Mouse (Mus musculus): ENCODE measurements around the gene Hmgcl. TPM values are rescaled to one million over a fixed set of nuclear protein-coding genes. Genes with fewer than 3 reads are reported as not detected.
A peak's percentile ranks its signal among the peaks of the same experiment; 100 is the strongest.

The Hmgcl gene
- polyA plus RNA-seq (2015; fragmentation: Nextera tagmentation; extraction: Ambion mirVana), result 147 and 165 TPM in 2 replicates

GRCm38 (mm10) chr4:135946278-135946658, at the start of gene Hmgcl:
Hmgcl (plus strand) TSS chr4:135946448.
- Histone ChIP-seq H3K9me3 (ENCODE audit: control insufficient read depth, low read length) (no peaks in the 10 kb centered on the region), H3K27me3 (replicated peaks; ENCODE audit: control insufficient read depth, insufficient read depth, low read length) (no peaks in the 10 kb centered on the region), H3K4me3 (ENCODE audit: low read length) (peak within 1 kb of the TSS; percentile 84), H3K4me2 (ENCODE audit: low read depth, low read length) (peak within 1 kb of the TSS; percentile 78), H3K4me1 (ENCODE audit: control insufficient read depth, insufficient read depth, low read length) (peaks cover 14% of the 10 kb centered on the region), H3K27ac (ENCODE audit: low read length) (peak within 1 kb of the TSS; percentile 78), H3K36me3 (ENCODE audit: control insufficient read depth, insufficient read depth, low read length) (peaks cover 3% of the 10 kb centered on the region; the same call in 1 of the 2 replicates), H3K9ac (ENCODE audit: low read depth, low read length) (peak within 1 kb of the TSS; percentile 85)
- peak; percentile 92 for ATAC-seq
- WGBS, result 0% methylated on average over 23 of the region's 23 CpGs

DNA sequence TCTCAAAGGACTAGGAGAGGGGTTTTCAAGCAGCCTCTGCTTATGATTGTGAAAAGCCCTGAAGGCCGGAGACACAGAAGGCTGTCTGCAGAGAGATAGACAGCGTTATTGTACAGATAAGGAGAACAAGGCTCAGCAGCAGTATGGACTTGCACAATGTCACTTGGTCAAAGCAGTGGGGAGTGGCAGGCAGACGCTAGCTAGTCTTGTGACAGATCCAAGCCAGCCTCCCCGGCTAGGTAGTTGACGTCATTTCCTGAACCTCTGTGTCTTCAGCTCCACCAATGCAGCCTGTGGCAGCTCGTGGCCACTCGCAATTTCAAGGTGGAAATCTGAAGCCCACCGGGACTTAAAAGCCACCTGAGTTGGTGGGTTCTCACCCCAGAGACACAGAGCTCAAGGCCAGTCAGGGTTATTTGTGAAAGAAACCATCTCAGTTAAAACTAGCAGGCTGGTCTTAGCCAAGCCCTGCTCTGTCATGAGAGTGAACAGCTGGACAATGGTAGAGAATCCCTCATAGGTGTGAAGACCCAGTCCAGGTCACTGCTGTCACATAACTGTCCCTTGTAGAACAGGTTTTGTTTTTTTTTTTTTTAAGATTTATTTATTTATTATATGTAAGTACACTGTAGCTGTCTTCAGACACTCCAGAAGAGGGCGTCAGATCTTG, 47.7 kb upstream of the Hmgcl start:
- H3K9ac ChIP-seq (ENCODE audit: low read depth, low read length), result peak overlapping the region; percentile 45; the same call in 1 of the 2 replicates
- H3K4me2 ChIP-seq (ENCODE audit: low read depth, low read length), result peak overlapping the region; percentile 19; the same call in 1 of the 2 replicates
- no peak overlapping the region for H3K4me3 ChIP-seq (ENCODE audit: low read length)
- ATAC-seq, result peak; percentile 96
- no peaks in the 10 kb centered on the region for H3K9me3 ChIP-seq (ENCODE audit: control insufficient read depth, low read length)
- H3K4me1 ChIP-seq (ENCODE audit: control insufficient read depth, insufficient read depth, low read length), result peaks cover 6% of the 10 kb centered on the region; the same call in 1 of the 2 replicates
- no peaks in the 10 kb centered on the region for H3K27me3 ChIP-seq (replicated peaks; ENCODE audit: control insufficient read depth, insufficient read depth, low read length)
- WGBS, result 47% methylated on average over 8 of the region's 9 CpGs
- peak overlapping the region; percentile 84 for H3K27ac ChIP-seq (ENCODE audit: low read length)
- H3K36me3 ChIP-seq (ENCODE audit: control insufficient read depth, insufficient read depth, low read length), result no peaks in the 10 kb centered on the region

- no peak overlapping the region for H3K4me2 ChIP-seq (ENCODE audit: low read depth, low read length)
- no peaks in the 10 kb centered on the region for H3K27me3 ChIP-seq (replicated peaks; ENCODE audit: control insufficient read depth, insufficient read depth, low read length)
- no peak overlapping the region for H3K4me3 ChIP-seq (ENCODE audit: low read length)
- H3K36me3 ChIP-seq (ENCODE audit: control insufficient read depth, insufficient read depth, low read length), result no peaks in the 10 kb centered on the region
- peaks cover 6% of the 10 kb centered on the region; the same call in 1 of the 2 replicates for H3K4me1 ChIP-seq (ENCODE audit: control insufficient read depth, insufficient read depth, low read length)
- no peak overlapping the region for H3K27ac ChIP-seq (ENCODE audit: low read length)
- no peaks in the 10 kb centered on the region for H3K9me3 ChIP-seq (ENCODE audit: control insufficient read depth, low read length)
- no peak for ATAC-seq
- H3K9ac ChIP-seq (ENCODE audit: low read depth, low read length), result no peak overlapping the region
- 81% methylated on average over 7 of the region's 7 CpGs for WGBS
These were observed 47.2 kb upstream of the Hmgcl start for GRCm38 (mm10) chr4:135899050-135899448.

DNA sequence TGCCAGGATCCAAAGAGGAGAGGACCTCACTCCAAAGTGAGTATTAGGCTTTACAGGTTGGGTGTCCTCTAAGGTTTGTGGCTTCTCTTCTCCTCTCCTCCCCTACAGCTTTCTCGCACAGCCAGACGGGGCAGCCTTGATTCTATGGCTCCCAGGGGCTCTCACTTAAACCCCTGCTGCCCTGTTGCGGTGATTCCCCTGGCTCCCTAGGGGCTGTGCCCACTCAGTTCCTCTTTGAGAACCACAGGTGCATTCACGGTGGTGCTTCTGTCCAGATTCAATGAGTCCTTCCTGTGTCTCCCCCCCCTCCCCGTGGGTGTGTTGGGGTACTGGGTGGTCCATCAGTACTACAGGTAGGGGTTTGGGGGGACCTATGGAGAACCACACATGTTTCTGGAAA, 46.2 kb upstream of the Hmgcl start:
- no peak overlapping the region for H3K4me3 ChIP-seq (ENCODE audit: low read length)
- no peaks in the 10 kb centered on the region for H3K36me3 ChIP-seq (ENCODE audit: control insufficient read depth, insufficient read depth, low read length)
- no peak overlapping the region for H3K27ac ChIP-seq (ENCODE audit: low read length)
- no peaks in the 10 kb centered on the region for H3K9me3 ChIP-seq (ENCODE audit: control insufficient read depth, low read length)
- peaks cover 6% of the 10 kb centered on the region; the same call in 1 of the 2 replicates for H3K4me1 ChIP-seq (ENCODE audit: control insufficient read depth, insufficient read depth, low read length)
- H3K4me2 ChIP-seq (ENCODE audit: low read depth, low read length), result no peak overlapping the region
- ATAC-seq, result no peak
- 82% methylated on average over 5 of the region's 5 CpGs for WGBS
- H3K27me3 ChIP-seq (replicated peaks; ENCODE audit: control insufficient read depth, insufficient read depth, low read length), result no peaks in the 10 kb centered on the region; the same call in 1 of the 2 replicates
- H3K9ac ChIP-seq (ENCODE audit: low read depth, low read length), result no peak overlapping the region

- Histone ChIP-seq H3K27ac (ENCODE audit: low read length) (no peak overlapping the region), H3K4me2 (ENCODE audit: low read depth, low read length) (no peak overlapping the region), H3K9me3 (ENCODE audit: control insufficient read depth, low read length) (no peaks in the 10 kb centered on the region), H3K36me3 (ENCODE audit: control insufficient read depth, insufficient read depth, low read length) (no peaks in the 10 kb centered on the region), H3K4me3 (ENCODE audit: low read length) (no peak overlapping the region), H3K27me3 (replicated peaks; ENCODE audit: control insufficient read depth, insufficient read depth, low read length) (no peaks in the 10 kb centered on the region; the same call in 1 of the 2 replicates), H3K4me1 (ENCODE audit: control insufficient read depth, insufficient read depth, low read length) (peaks cover 6% of the 10 kb centered on the region; the same call in 1 of the 2 replicates), H3K9ac (ENCODE audit: low read depth, low read length) (no peak overlapping the region)
- WGBS, result 84% methylated on average over 4 of the region's 4 CpGs
- no peak for ATAC-seq
These were observed 43.5 kb upstream of the Hmgcl start for GRCm38 (mm10) chr4:135902606-135903242.

DNA sequence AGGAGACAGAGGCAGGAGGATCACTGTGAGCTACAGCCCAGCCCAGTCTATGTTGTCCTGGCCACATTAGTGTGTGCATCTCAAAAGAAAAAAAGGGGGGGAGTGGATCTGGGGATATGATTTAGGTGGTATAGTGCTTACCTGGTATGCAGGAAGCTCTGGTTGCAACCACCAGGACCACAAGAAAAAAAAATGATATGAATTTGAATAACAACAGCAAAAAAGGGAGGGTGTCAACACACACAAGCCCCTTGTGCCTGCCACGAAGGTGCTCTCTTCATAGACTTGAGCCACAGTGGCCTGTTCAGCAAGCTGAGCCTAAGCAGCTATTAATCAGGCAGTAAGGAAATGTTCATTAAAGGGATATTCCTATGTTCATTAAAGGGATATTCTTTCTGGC, 41.4 kb upstream of the Hmgcl start:
- no peak overlapping the region for H3K4me3 ChIP-seq (ENCODE audit: low read length)
- no peak for ATAC-seq
- H3K9ac ChIP-seq (ENCODE audit: low read depth, low read length), result no peak overlapping the region
- H3K27ac ChIP-seq (ENCODE audit: low read length), result no peak overlapping the region
- 46% methylated on average over 1 of the region's 1 CpGs for WGBS
- no peaks in the 10 kb centered on the region; the same call in 1 of the 2 replicates for H3K27me3 ChIP-seq (replicated peaks; ENCODE audit: control insufficient read depth, insufficient read depth, low read length)
- no peak overlapping the region for H3K4me2 ChIP-seq (ENCODE audit: low read depth, low read length)
- H3K4me1 ChIP-seq (ENCODE audit: control insufficient read depth, insufficient read depth, low read length), result peaks cover 7% of the 10 kb centered on the region; the same call in 1 of the 2 replicates
- no peaks in the 10 kb centered on the region for H3K36me3 ChIP-seq (ENCODE audit: control insufficient read depth, insufficient read depth, low read length)
- H3K9me3 ChIP-seq (ENCODE audit: control insufficient read depth, low read length), result no peaks in the 10 kb centered on the region

DNA sequence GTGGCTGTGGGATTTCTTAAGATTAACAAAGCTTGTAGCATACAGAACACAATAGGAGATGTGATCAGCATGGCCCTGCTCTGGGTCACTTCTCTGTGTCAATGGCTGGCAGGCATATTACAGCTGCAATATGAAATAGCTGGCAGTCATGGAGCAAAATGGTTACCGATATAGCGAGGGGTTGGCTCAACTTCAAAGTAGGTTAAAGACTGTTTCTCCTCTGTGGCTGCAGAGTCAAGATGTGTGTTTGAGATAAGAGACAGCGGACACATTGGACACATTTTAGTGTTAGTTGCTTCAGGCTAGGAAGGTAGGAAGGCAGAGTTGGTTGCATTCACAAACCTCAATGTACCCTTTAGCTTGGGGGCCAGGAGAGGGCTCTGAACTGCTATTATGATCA, 39.6 kb upstream of the Hmgcl start:
- Histone ChIP-seq H3K4me2 (ENCODE audit: low read depth, low read length) (no peak overlapping the region), H3K4me1 (ENCODE audit: control insufficient read depth, insufficient read depth, low read length) (peaks cover 7% of the 10 kb centered on the region; the same call in 1 of the 2 replicates), H3K27ac (ENCODE audit: low read length) (no peak overlapping the region), H3K9me3 (ENCODE audit: control insufficient read depth, low read length) (no peaks in the 10 kb centered on the region), H3K27me3 (replicated peaks; ENCODE audit: control insufficient read depth, insufficient read depth, low read length) (no peaks in the 10 kb centered on the region; the same call in 1 of the 2 replicates), H3K9ac (ENCODE audit: low read depth, low read length) (no peak overlapping the region), H3K36me3 (ENCODE audit: control insufficient read depth, insufficient read depth, low read length) (no peaks in the 10 kb centered on the region), H3K4me3 (ENCODE audit: low read length) (no peak overlapping the region)
- ATAC-seq, result no peak
- WGBS, result 87% methylated on average over 3 of the region's 3 CpGs

DNA sequence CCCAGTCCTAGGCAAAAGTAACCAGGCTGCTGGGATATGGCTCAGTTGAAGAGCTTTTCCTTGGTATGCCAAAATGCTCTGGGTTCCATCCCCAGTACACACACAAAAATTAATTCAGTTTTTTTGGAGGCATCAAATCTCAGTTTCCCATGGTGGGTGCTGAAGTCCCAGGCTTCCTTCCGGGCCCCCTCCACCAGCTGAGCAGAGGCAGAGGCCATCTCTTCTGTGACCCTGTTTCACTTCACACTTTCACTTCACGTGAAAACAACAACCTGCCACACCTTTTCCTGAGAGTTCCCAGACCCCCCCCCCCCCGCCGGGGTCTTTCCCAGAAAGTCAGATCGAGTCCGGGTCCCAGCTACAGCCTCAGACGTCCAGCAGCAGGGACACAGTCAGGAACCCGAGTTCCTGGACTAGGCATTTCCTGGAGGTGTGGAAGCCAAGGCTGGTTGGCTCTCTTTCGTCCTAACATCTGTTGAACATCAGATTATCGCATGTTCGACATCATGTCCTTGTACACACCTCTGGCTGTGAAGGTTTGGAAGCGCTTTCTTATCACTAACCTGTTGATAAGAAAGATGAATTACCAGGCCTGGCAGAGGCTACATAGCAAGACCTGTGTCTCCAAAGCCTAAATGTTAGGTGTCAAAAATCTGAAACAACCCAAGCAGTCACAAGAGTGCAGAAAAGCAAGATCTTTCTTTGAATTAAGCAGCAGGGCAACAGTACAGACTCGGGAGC, 36.8 kb upstream of the Hmgcl start:
- Histone ChIP-seq H3K9me3 (ENCODE audit: control insufficient read depth, low read length) (no peaks in the 10 kb centered on the region), H3K36me3 (ENCODE audit: control insufficient read depth, insufficient read depth, low read length) (no peaks in the 10 kb centered on the region), H3K27ac (ENCODE audit: low read length) (no peak overlapping the region), H3K4me3 (ENCODE audit: low read length) (no peak overlapping the region), H3K27me3 (replicated peaks; ENCODE audit: control insufficient read depth, insufficient read depth, low read length) (no peaks in the 10 kb centered on the region), H3K4me2 (ENCODE audit: low read depth, low read length) (no peak overlapping the region), H3K9ac (ENCODE audit: low read depth, low read length) (no peak overlapping the region; the same call in 1 of the 2 replicates), H3K4me1 (ENCODE audit: control insufficient read depth, insufficient read depth, low read length) (peaks cover 7% of the 10 kb centered on the region; the same call in 1 of the 2 replicates)
- WGBS, result 41% methylated on average over 13 of the region's 13 CpGs
- no peak for ATAC-seq

- no peaks in the 10 kb centered on the region for H3K27me3 ChIP-seq (replicated peaks; ENCODE audit: control insufficient read depth, insufficient read depth, low read length)
- H3K36me3 ChIP-seq (ENCODE audit: control insufficient read depth, insufficient read depth, low read length), result no peaks in the 10 kb centered on the region
- 72% methylated on average over 7 of the region's 7 CpGs for WGBS
- H3K9me3 ChIP-seq (ENCODE audit: control insufficient read depth, low read length), result no peaks in the 10 kb centered on the region
- H3K27ac ChIP-seq (ENCODE audit: low read length), result no peak overlapping the region
- no peak overlapping the region for H3K9ac ChIP-seq (ENCODE audit: low read depth, low read length)
- no peak for ATAC-seq
- H3K4me3 ChIP-seq (ENCODE audit: low read length), result no peak overlapping the region
- no peak overlapping the region for H3K4me2 ChIP-seq (ENCODE audit: low read depth, low read length)
- H3K4me1 ChIP-seq (ENCODE audit: control insufficient read depth, insufficient read depth, low read length), result peaks cover 7% of the 10 kb centered on the region; the same call in 1 of the 2 replicates
These were observed 34.7 kb upstream of the Hmgcl start for GRCm38 (mm10) chr4:135911531-135911930.

Measured in intestine, embryonic 16.5 days (tissue).